Mouse (Mus musculus): ENCODE data around the gene Rab39.

The Rab39 gene

DNA sequence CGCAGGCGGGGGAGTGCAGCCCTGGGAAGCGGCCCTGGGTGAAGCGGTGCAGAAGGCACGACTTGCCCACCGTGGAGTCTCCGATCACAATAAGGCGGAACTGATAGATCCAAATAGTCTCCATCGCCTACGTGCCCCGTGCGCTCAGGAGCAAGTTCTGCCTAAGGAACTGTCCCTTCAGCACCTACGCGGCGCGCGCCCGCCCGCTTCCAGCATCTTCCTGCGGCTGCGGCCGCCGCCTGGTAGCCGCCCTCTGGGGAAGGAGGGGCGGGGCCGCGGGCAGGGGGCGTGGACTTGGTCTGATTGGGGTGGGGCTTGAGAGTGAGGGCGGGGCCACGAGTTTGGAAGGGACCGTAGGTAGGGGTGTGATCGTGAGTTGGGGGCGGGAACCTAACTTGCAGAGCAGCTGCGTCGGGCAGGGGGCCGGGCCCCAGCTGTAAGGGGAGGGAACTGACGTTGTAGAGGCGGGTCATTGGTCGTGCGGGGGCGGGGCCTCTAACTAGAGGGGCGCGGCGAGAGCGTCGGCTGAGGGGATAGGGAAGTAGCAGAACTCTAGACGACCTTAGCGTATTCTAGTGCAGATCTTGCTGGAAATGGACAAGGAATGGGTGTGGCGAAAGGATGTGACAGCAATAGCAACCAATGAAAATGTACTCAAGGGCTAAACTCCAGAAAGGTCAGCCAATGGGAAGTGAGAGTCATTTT, at the start of gene Rab39:
TSS of gene Rab39 (minus strand) at position 241 of the 705 bp plus-strand sequence.
- peak; percentile 89 for DNase-seq

DNA sequence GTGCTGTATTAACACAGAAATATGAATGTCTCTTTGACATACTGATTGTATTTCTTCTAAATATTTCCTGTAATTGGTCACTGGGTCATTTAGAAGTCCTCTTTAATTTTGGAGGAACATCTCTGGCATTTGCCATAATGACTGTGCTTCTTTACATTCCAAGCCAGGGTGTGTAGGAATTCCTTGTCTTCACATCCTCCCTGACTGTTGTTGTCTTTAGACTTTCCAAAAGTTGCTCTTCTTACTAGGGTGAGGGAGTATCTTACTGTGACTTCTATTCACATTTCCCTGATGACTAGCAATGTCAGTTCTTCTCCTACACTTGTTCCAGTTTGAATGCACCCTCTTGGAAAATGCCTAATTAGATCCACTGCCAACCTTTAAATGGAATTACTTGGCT, 48.8 kb upstream of the Rab39 start:
- DNase-seq: no peak

DNA sequence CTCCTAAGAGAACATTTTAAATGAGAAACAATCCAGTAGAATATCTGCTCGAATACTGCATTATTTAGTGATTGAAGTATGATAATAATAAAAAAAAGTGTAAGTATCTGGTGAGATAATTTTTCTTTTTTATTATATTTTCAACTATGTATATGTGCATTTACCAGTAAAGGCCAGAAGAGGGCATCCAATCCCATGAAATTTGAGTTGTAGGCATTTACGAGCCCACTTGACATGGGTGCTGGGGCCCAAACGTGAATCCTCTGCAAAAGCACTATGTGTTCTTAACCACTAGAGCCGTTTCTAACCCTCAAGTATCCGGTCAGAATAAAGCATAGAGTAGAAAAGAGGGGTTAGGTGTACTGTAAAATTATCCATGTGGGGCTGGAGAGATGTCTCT, 44.9 kb upstream of the Rab39 start:
- no peak for DNase-seq

DNA sequence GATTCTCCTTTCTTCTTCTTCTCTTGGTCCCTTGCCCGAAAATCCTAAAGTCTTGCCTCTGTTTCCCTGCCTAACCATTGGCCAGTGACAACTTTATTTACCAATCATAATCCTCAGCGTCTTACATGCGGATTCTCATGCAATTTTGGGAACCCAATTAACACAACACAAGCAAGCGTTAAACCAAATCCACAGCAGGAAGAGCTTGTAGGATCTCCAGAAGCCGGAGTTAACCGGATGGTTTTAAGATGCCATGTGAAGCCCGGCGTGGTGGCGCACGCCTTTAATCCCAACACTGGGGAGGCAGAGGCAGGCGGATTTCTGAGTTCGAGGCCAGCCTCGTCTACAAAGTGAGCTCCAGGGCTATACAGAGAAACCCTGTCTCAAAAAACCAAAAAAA, 44.4 kb upstream of the Rab39 start:
- DNase-seq: no peak

DNA sequence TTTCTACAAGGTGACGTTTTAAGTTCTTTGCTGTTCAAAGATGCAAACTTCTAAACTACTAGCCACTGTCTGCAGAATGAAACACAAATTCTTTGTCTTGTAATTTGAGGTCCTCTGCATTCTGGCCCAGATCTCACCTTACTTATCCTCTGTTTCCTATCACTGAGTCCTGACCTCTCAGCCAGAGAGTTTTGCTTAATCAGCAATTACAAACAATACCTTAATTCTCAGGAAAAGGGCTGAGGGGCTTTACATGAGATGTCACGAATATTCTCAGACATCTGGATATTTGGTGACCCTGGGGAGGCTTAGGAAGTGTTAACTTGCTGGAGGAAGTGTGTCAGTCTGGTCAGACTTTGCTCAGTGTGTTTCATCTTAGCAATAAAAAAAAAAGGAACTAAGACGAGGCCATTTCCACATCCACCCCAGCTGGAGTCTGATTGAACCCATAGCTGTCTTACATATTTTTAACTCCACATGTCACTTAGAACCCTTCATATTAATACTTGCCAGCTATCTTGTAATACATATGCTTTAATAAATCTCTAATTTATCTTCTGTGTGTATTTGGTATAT, 34.9 kb upstream of the Rab39 start:
- no peak for DNase-seq

DNA sequence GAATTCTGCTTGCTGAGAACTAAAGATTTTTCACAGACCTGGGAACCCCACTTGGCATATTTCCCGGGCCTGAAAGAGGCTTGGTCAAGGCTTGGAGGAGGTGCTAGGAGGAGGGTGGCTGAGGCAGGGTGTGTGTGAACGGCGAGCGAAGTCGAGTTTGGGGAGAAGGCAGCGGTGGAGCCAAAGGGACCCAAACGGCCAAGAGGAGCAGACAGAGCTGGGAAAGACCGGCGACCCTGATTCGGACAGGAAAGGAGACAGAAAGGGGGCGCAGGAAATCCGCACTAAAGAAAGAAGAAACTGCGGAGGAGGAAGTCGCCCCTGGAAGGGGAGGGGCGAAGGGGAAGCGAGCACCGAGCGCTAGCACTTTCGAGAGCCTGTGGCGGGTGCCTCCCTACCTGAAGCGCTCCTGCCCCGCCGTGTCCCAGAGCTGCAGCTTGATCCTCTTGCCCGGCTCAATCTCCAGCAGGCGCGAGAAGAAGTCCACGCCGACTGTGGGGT, 491 bp downstream of the Rab39 start:
- DNase-seq: no peak

DNA sequence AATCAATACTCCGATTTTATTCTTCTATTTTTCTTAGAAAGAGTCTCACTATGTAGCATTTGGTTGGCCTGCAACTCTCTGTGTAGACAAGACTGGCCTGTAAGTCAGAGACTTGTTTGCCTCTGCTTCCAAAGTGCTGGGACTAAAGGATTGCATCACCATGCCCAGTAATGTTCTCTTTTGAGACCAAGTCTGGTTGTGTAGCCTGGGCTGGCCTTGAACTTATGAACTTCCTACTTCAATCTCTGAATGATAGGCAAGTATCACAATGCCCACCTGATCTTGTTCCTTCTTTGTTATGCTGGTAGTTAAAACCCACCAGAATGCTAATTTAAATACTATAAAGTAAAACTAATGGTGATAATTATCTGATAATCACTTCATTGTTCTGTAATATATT, 3.0 kb downstream of the Rab39 start:
- no peak for DNase-seq

DNA sequence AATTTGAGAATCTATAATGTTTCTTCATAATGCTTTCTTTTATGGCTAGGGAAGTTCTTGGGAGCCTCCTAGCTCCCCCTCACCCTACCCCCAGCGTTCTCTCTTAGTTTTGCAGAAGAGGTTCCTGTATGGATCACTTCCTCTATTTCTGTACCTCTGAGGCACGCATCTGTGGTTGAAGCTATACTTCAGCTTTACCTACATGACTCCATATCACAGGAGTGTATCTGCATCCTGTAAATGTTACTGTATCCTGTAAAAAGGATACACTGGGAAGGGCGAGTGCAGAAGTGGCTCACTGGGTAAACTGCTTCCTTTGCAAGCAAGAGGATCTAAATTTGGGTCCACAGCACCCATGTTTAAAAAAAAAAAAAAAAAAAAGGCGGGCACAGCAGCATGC, 5.5 kb downstream of the Rab39 start:
- DNase-seq: no peak

DNA sequence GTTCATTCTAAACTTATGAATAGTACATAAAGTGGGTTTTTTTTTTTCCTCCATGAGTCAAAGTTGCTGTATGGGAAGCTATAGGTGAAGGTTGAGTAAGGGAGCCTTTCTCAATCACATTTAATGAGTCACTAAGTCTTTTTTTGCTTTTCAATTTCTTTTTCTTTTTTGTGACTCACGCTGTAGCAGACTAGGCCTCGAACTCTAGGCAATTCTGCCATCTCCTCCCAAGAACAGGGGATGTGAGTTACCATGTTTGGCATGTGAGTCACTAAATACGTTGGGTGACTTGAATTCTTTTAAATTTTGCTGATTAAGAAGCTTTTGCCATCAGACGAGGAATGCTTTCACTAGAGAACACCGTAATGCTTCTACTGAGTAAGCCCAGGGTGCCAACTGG, 10.2 kb downstream of the Rab39 start:
- no peak for DNase-seq

DNA sequence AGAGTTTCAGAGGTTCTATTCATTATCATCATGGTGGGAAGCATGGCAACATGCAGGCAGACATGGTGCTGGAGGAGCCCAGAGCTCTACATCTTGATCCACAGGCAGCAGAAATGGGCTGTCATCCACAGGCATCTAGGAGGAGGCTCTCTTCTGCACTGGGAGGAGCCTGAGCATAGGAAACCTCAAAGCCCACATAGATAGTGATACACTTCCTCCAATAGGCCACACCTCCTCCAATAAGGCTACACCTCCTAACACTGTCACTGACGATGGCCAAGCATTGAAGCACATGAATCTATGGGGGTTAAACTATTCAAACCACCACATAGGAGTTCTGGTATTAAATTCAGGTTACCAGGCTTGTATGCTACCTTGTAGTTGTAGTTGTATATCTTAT, 12.3 kb downstream of the Rab39 start:
- DNase-seq: no peak

DNA sequence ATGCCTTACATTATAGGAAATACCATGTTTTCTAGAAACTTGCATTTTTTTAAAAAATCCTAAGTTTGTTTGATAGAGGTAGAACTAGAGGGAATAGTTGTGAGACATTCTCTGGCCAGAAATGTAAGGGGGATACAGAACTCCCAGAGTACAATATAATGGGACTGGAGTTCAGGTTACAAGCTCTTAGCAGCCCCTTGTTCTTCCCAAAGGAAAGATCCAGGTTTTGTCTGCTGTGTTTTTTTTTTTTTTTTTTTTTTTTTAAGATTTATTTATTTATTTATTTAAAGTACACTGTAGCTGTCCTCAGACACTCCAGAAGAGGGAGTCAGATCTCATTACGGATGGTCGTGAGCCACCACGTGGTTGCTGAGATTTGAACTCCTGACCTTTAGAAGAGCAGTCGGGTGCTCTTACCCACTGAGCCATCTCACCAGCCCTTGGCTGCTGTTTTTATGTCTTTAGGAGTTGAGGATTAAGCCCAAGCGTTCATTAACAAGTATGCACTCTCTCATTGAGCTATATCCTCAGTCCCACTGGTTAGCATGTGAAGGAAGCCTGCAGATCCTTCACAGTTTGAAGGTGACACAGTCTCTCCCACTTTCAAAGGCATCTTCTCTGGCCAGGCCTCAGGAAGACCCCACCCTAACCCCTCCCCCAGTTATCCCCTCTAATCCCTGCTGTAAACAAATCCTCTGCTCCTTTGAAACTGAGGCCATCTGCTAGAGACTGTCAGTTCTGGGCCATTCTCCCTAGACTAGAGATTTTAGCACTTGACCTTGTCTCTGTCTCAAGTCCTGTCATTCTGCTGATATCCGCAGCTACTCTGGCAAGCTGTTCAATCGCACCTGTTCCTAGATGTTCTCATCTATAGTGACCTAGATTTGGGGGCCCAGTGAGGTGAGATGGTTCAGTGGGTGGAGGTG, 14.0 kb downstream of the Rab39 start:
- DNase-seq: no peak

DNA sequence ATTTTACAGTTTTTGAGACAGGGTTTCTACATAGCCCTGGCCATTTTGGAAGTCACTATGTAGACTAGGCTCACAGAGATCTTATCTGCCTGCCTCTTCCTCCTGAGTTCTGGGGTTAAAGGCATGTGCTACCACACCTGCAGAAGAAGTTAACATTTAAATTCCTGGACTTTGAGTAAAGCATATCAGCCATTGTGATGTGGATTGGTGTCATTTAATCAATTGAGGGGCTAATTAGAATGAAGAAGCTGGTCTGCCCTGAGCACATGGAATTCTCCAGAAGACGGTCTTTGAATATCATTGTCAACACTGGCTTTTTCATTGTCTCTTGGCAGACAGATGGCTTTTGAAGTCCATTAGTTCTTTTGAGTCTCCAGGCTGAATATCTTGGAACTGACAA, 25.2 kb downstream of the Rab39 start:
- DNase-seq: no peak

DNA sequence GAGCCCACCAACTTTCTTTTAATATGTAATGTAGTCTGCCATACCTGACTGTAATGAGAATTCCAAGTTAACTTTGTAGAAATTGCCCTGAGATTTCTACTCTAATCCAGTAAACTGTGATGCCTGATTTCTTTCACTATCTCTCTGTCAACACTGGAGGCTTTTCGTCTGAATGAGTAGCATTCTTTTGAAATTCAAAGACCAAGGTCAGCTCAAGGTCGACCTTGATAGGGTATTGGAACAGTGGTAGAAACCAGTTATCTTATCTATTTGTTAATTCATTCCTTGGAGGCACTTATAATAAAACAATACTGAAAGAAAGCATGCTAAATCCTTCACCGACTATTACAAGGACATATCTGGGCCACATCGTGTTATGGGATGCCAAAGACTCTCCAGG, 29.1 kb downstream of the Rab39 start:
- no peak for DNase-seq

DNA sequence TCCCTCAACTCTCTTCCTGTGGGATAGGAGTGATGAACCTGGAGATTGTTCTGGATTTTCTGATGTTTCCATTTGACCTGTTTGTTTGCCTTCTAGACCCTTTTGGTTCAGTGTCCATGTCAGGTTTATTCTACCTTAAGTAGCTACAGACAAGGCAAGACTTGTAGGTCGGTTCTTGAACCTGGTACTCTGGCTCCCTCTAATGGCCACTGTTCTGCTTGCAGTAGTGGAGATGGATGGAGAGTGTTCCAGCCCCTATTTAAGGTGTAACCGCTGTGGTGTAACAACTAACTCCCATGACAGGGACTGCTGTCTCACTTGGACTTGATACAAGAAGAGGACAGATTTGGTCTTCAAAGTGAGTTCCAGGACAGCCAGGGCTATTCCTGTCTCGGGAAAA, 32.5 kb downstream of the Rab39 start:
- DNase-seq: peak; percentile 85

DNA sequence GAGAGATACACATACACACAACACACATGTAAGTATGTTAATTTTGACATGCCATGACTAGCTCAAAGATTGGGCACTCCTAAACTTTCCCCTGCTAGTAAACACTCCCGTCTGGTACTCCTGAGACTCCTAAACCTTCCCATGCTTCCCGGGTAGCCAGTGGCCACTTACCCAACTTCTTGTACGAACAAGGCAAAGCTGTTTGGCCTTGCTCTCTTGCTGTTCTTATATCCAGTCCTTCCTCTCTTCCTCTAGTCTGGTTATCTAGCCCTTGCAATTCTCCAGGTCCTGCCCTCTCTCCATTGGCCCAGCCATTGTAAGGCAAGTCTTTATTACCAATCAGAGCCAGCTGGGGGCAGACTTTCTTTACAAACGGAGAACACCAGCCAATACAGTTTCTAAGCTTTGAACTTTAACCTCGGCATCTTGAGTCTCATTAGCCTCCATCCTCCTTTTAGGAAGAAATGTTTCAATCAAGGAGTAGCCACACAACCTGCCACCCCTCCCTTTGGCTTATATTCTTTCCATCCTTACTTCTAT, 36.3 kb downstream of the Rab39 start, which contains the start of gene Cul5:
TSS of gene Cul5 (minus strand) at position 335 of the 540 bp plus-strand sequence.
- peak; percentile 54 for DNase-seq

DNA sequence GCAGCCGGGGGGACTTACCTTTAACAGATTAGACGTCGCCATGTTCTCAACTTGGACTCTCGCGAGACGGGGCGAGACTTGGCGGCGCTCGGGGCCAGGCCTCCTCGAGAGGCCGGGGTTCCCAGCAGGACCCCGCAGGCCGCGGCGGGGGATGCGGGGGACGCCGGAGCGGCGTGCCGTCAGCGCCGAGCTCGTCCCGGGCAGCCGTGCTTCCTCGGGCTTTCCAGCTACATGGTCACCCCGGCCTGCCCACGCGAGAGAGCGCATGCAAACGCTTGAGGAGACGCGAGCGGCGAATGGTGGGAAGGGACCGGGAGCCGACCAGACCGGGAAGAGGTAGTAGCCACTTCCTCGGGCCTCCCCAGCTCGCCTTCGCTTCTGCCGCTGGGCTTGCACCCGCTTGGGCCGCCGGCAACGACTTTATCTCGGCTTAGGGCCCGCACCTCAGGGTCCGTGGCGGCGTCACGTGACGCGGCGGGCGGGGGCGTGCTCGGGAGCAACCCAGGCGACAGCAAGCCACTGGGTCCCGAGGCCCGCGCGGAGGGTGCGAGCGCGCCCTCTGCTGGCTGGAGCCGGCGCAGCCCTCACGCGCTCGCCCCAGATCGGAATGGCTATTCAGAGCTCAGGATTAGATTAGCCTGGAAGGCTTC, 38.9 kb downstream of the Rab39 start:
- peak; percentile 97 for DNase-seq

DNA sequence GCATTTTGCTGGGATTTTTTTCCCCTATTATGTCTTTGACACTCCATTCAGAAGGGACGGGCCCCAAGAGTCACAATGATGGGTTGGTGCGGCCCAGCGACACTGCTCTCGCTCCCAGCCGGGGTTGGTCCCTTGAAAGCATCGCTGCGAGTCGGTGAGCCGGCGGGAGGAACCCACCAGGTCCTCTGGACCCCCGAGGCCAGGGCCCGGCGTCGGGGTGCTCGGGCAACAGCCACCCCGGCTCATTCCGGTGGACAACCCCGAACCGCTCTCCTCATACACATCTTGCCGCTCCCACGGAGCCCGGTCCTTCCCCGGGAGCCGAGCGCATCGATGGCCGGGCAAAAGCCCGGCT, 39.4 kb downstream of the Rab39 start:
- DNase-seq: no peak

DNA sequence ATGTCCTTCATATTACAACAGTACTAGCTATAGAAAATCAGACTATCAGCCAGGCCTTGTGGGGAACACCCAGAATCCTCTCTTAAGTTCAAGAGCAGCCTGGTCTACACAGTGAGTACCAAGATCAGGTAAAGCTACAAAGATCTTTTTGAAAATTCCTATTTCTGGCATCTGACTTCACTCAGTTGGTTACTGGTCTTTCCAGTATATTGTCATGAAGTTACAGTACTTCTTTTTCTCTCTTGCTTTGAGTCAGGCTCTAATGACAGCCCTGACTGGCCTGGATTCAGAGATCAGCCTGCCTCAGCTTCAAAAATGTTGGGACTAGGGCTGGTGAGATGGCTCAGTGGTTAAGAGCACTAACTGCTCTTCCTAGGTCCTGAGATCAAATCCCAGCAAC, 40.6 kb downstream of the Rab39 start:
- DNase-seq: no peak

DNA sequence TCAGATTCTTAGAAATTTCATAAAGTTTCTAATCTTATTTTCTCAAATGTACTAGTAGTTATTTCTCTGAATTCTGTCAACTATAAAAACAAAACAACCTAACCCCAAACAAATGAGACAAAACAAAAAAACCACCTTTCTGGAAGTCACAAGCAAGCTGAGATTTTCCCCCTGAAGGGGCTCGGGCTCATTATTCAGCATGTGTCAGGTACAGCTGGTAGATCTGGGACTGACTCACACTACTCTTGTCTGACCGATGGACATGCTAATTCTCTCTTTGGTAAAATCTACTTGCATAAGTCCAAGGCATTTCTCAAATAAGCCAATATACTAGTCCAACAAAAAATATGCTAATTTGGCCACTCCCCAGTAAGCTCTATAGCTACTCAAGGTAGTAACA, 41.2 kb downstream of the Rab39 start:
- DNase-seq: no peak

DNA sequence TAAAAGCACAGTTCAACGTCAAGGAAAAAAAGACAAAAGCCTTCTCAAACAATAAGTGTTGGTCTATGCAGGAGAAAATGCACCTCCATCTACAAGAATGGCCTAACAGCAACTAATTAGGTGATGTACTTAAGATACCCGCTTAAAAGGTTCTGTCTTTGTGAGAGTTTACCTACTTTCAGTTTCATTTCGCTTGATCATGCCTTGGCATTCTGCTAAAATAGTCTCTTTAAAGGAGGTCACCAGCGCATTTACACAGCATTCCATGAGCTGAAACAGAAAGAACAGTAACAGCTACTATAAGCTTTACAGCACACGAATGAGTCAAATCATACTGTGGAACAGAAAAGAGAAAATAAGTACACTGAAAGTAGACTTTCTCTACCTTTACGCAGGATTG, 71.2 kb downstream of the Rab39 start:
- no peak for DNase-seq

Measured in kidney, postnatal 10 days (tissue).